Mouse (Mus musculus): ENCODE measurements around the gene Samd4b.
"Not testable (repeated sequence)": the region's sequence is repeated elsewhere in the genome, so short reads cannot be mapped to it uniquely, and the experiment has no call there.

The Samd4b gene

GRCm38 (mm10) chr7:28597642-28598446 lies at the start of gene Samd4b, which contains the start of gene Pak4:
Gene Samd4b, minus strand, starts transcription at chr7:28598144.
Gene Pak4, minus strand, starts transcription at chr7:28598185.
- DNase-seq (ENCODE audit: low spot score in 2 of 2), result peak; percentile 98 to 99

DNA sequence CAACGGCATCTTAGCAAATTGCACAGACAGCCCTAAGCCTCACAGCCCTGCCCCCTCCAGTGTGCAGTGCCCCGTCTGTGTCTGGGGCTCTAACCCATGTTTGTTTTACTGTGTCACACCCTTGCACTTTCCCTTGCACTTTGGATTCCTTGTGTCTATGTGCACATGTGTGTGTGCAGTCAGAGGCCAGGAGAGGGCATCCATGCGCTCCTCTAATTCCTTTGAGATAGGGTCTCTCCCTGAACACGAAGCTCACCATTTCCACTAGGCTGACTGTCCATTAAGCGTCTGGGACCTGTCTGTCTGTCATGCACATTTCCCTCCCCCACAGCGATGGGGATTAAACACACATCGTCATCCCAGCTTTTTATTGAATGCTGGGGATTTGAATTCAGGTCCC lies 49.1 kb upstream of the Samd4b start:
- DNase-seq (ENCODE audit: low spot score in 2 of 2), result no peak

DNA sequence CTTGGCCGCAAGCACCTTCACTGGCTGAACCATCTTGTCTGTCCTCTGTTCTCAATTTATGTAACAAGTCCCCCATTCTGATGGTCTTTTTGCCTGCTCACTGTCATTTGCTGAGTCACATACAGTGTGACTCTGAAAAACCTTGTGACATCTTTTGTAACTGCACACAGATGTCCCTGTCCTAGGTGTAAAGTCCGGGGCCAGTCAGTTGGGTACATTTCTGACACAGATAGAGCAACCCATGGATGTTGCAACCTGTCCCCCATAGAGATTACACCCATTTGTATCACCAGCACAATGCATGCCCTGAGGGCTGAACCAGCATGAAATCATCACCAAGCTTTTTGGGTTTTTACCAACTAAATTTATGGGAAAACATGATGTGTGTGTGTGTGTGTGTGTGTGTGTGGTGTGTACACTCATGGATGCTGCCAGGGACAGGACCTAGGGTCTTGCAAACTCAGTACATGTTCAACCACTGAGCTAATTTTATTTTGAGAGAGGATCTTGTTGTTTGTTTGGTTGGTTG lies 48.1 kb upstream of the Samd4b start:
- DNase-seq (ENCODE audit: low spot score in 2 of 2), result no peak

- no peak for DNase-seq (ENCODE audit: low spot score in 2 of 2)
Observed at GRCm38 (mm10) chr7:28645366-28645765, 47.4 kb upstream of the Samd4b start.

DNA sequence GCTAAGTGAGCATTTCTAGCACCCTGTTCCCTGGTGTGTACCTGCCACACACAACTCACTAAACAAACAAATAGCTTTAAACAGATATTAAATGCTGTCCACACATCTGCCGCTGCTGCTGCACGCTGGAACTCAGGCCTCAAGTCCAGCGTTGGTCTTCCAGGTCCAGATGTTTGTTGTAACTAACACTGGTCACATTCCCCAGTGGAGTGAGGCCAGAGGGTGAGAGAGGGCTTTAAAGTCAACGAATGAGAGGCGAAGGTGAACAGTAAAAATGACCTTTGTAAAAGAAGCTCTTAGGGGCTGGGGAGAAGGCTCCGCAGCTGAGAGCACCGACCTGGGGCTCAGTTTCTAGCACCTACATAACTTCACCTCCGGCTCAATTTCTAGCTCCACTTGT lies 43.6 kb upstream of the Samd4b start:
- DNase-seq (ENCODE audit: low spot score in 2 of 2), result no peak

DNA sequence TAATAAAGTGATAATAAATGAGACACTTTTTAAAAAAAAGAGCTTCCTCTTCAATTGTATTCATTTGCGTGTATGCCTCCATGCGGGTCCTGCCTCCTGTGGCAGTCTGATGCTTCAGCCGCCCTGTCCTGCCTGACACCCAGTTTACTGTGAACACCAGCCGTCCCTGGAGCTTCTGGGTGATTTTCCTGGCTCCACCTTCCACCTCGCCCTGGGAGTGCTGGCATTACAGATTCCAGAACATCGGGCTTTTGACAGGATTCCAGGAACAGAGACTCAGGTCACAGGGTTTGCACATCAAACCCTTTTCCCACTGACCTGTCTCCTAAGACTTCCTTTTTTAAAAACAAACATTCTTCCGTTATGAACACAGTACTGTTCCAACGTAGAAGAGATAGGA lies 39.6 kb upstream of the Samd4b start:
- DNase-seq (ENCODE audit: low spot score in 2 of 2), result no peak

- DNase-seq (ENCODE audit: low spot score in 2 of 2), result no peak
Observed at GRCm38 (mm10) chr7:28634128-28634527, 36.2 kb upstream of the Samd4b start.

- no peak for DNase-seq (ENCODE audit: low spot score in 2 of 2)
Observed at GRCm38 (mm10) chr7:28631073-28631472, 33.1 kb upstream of the Samd4b start, which contains the start of gene Acp7. Gene Acp7, minus strand, starts transcription at chr7:28631332.

GRCm38 (mm10) chr7:28624791-28625190 lies 26.8 kb upstream of the Samd4b start:
- no peak for DNase-seq (ENCODE audit: low spot score in 2 of 2)

DNA sequence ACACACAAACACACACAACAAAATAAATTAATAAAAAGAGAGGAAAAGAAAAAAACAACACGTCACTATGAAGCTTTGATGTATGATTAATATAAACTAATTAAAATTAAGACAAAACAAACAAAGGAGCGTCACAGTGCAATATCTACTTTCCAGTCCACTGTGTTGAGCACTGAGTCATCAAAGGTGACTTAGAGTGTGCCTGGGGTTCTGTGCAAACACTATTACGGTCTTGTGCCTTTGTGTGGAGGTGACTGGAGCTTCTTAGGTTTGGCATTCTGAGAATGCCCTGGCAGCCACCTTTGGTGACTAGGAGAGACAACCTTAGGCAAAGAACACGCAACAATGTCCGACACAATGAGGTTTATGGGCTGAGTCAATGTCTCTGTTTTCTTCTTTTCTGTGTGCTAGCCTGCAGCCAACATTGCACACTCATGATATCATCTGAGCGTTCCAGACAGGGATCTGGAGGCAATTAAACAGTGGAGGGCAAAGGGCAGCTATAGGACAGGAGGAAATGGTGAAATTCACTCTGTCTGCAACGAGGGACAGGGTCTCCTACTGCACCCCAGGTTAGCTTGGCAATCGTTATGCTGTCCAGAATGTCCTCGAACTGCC lies 21.3 kb upstream of the Samd4b start:
- DNase-seq (ENCODE audit: low spot score in 2 of 2), result no peak

DNA sequence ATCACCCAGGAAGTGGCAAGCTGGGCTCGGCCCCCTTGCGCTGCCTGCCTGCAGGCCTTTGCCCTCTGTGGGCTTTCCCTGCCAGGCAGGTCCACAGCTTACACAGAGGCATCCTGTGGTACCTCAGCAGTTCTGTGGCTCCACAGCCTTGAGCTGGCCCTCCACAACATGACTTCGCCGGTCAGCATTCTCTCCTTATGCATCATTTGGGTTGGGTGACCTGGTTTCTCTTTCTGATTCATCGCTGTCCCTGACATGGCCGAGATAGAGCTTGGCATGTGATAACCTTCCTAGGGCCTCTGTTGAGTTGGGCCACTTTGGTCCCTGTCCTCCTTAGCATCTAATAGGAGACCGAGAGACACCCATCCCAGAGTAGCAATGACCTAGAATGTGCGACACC lies 8.0 kb upstream of the Samd4b start:
- DNase-seq (ENCODE audit: low spot score in 2 of 2), result no peak

DNA sequence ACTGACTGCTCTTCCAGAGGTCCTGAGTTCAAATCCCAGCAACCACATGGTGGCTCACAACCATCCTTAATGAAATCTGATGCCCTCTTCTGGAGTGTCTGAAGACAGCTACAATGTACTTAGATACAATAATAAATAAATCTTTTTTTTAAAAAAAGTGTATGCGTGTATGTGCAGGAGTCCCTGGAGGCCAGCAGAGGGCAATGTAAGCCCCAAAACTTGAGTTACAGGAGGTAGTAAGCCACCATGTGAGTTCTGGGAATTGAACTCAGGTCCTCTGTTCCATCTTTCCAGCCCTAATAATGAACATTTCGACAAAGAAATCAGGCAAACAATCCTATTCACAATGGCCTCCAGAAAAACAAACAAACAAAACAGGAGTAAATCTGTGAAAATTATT lies 5.8 kb upstream of the Samd4b start:
- not testable (repeated sequence) for DNase-seq (ENCODE audit: low spot score in 2 of 2)

GRCm38 (mm10) chr7:28603136-28603535 lies 5.2 kb upstream of the Samd4b start:
- DNase-seq (ENCODE audit: low spot score in 2 of 2), result no peak

GRCm38 (mm10) chr7:28601668-28602067 lies 3.7 kb upstream of the Samd4b start:
- DNase-seq (ENCODE audit: low spot score in 2 of 2), result peak in 1 of 2 experiments; percentile 65

- peak; percentile 44 to 70 for DNase-seq (ENCODE audit: low spot score in 2 of 2)
Observed at GRCm38 (mm10) chr7:28601029-28601428, 3.1 kb upstream of the Samd4b start.

DNA sequence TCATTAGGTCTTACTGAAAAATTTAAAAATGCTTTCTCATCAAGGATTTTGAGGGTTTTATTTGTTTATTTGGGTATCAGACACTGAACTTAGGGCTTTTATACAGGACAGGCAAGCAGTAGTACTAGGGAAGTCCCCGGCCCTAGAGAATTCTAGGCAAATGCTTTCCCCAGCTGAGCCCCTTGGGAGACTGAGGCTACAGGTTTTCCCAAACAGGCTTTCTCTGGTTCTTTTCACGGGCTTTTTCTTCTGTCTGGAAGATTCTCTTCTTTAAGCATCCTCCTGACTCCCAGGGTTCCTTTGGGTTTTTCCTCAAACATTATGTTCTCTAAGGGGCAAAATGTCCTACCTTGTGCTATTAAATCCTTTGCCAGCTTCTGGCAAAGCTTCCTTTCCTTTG lies 1.0 kb upstream of the Samd4b start:
- DNase-seq (ENCODE audit: low spot score in 2 of 2), result no peak

DNA sequence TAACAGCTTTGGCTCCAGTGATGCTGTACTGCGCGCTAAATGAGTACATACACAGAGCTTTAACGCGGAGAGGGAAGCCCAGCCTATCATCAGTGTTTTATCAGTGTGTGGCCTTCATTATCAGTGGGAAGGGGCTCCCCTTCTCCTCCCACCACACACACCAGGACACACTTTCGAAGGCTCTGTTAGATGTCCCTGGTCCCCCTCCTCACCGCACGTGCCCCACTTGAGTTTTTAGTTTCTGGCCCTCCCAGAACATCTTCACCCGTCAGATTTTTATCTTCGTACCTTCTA lies 720 bp downstream of the Samd4b start:
- no peak for DNase-seq (ENCODE audit: low spot score in 2 of 2)

DNA sequence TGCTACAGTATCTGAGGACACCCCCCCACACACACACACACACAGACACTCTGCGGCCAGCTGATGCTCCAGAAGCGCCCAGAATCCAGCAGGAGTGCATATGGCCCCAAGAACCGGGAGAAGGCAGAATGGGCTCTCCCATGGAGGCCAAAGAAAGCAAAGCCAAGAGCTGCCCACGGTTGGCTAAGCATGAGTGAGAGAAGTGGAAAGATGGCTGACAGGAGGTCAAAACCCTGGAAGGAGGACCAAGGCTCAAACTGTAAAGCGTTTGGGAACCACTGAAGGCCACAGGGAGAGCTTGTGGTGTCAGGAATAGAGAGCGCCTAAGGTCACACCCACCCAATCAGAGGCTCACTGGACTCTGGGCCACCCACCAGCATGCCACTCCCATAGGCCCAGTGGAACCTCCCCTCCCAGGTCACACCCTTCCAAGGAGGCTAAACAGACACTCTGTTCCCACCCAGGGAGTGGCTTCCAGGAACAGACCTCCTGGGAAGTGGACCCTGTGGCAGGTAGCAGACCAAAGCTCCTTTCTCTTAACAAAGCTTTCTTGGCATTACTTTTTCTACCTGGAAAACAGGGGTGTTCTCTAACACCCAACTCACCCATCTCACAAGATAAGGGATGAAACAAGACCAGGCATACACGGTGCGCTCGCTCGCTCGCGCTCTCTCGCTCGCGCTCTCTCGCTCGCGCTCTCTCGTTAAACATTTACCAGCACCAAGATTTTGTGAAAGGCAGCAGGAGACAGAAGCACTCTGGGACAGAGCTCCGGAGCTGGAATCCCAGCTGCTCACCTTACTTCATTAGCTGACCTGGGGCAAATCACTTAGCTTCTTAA lies 1.3 kb downstream of the Samd4b start:
- no peak for DNase-seq (ENCODE audit: low spot score in 2 of 2)

- no peak for DNase-seq (ENCODE audit: low spot score in 2 of 2)
Observed at GRCm38 (mm10) chr7:28595751-28596435, 2.1 kb downstream of the Samd4b start.

DNA sequence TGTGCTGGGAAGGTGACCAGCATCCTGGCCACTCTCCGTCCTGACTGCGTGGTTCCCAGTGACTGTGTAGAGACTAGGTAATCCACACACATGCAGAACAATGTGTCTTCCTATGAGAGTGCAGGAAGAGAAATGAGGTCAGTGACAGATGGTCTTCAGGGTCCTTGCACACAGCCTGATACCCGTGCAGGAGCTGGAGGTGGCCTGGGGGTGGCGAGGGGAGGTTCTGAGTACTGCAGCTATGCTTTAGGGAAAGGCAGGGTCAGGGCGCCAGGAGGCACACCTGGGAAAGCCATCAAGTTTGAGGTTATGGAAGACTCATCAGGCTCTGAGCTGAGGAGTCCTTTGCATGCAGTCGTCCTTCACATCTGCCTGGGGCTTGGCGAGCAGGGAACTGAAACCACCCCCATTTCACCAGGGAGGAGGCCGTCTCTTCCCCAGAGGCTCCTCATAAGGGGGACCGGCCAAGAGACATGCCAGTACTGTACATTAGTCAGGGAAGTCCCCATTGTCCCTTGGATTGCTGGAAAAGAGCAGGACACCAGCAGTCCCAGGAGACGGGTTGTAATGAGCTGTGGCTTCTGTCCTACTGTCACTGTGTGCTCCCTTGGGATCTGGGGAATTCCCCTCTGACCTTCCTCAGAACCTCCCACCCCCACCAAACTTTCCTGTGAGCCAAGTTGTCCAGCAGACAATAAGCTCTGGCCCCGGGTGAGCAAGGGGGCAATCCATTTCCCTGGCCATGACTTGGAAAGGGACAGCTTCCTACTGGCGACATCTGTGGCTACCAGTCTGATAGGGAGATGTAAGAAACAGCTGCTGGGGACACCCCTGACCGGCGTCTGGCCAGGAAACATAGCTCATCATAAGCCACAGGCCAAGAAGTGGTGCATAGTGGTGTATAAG lies 4.5 kb downstream of the Samd4b start:
- no peak for DNase-seq (ENCODE audit: low spot score in 2 of 2)

DNA sequence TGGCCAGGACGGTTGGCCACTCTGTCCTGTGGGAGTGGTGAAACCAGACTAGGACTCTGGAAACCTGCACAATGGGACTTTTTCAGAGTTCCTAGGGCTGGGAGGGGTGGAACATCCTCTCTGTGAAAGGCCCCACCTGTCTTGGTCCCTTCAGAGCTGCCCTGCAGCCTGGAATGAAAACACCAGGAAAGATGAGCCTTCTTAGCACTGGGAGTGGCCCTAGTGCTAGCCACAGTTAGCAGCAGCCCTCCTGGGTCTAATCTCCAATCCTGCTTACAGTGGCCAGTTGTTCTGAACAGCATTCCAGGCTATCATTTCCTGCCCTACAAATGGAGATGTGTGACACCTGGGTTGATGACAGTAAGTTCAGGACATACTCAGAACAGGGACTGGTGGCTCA lies 6.1 kb downstream of the Samd4b start:
- DNase-seq (ENCODE audit: low spot score in 2 of 2), result no peak

All from frontal cortex, postnatal 14 days (tissue).